Mouse (Mus musculus) forebrain, postnatal 0 days (tissue): ENCODE data around the gene Swap70. TPM values are rescaled to one million over a fixed set of nuclear protein-coding genes. Genes with fewer than 3 reads are reported as not detected.

Experiments used
- ATAC-seq: fragments of 200-750 bp; cut with Nextera tagmentation; 2 replicates; pipeline ENCODE4 v1.8.0; 2017; ENCODE audit warnings: mild to moderate bottlenecking, moderate library complexity
- DNase-seq: peaks from one replicate; pipeline ENCODE4 v3.0.0-alpha.2; 2015
- H3K27ac ChIP-seq: fragments of 300-500 bp; sonication (generic); 2 replicates; pipeline ENCODE4 v1.5.1; 2014; ENCODE audit warnings: low read depth, mild to moderate bottlenecking, antibody characterized with exemption, low read length, moderate library complexity, mixed read lengths
- H3K27me3 ChIP-seq: fragments of 300-500 bp; sonication (generic); 2 replicates; pipeline ENCODE4 v1.6.1; 2014; ENCODE audit warnings: mild to moderate bottlenecking, low read length, mixed read lengths; ENCODE audit not compliant: insufficient read depth
- H3K36me3 ChIP-seq: fragments of 300-500 bp; sonication (generic); 2 replicates; pipeline ENCODE4 v1.6.1; 2014; ENCODE audit warnings: mild to moderate bottlenecking, moderate library complexity; ENCODE audit not compliant: insufficient read depth
- H3K4me1 ChIP-seq: fragments of 300-500 bp; sonication (generic); 2 replicates; pipeline ENCODE4 v1.6.1; 2014; ENCODE audit warnings: antibody characterized with exemption; ENCODE audit not compliant: insufficient read depth
- H3K4me2 ChIP-seq: fragments of 300-500 bp; sonication (generic); 2 replicates; pipeline ENCODE4 v1.6.1; 2014; ENCODE audit warnings: low read depth, mild to moderate bottlenecking, moderate library complexity
- H3K4me3 ChIP-seq: fragments of 300-500 bp; sonication (generic); 2 replicates; pipeline ENCODE4 v1.5.1; 2014; ENCODE audit warnings: low read depth, low read length, mixed read lengths
- H3K9ac ChIP-seq: fragments of 300-500 bp; sonication (generic); 2 replicates; pipeline ENCODE4 v1.6.1; 2014; ENCODE audit warnings: mild to moderate bottlenecking
- H3K9me3 ChIP-seq: fragments of 300-500 bp; sonication (generic); 2 replicates; pipeline ENCODE4 v1.6.1; 2016; ENCODE audit warnings: low read length
- CTCF ChIP-seq: sonication (generic); IDR thresholded peaks from 2 replicates; pipeline ENCODE4 v1.5.1; 2016; ENCODE audit warnings: antibody characterized with exemption, control low read depth, low read depth
- WGBS: fragments of 180-500 bp; shearing (Covaris S2); extraction: QIAGEN DNeasy Blood & Tissue Kit; methylation state at CpG from one replicate; pipeline ENCODE4 v1.1.7; 2014; 5-methylcytosine and 5-hydroxymethylcytosine counted together
- polyA plus RNA-seq: library from polyadenylated mRNA; unstranded; fragments of >200 nt; fragmentation: Nextera tagmentation; extraction: Ambion mirVana; gene quantifications from 2 replicates; pipeline ENCODE4 v1.2.1, GENCODE M21; 2015
- total RNA-seq: library from RNA; depleted of rRNA; stranded (reverse); fragments of >200 nt; gene quantifications from 2 replicates; pipeline ENCODE4 v1.2.3, GENCODE M21; 2014

Gene Swap70
- total and polyA plus RNA-seq, 2 experiments from 2014 or later = 7.1 to 12.2 TPM

DNA sequence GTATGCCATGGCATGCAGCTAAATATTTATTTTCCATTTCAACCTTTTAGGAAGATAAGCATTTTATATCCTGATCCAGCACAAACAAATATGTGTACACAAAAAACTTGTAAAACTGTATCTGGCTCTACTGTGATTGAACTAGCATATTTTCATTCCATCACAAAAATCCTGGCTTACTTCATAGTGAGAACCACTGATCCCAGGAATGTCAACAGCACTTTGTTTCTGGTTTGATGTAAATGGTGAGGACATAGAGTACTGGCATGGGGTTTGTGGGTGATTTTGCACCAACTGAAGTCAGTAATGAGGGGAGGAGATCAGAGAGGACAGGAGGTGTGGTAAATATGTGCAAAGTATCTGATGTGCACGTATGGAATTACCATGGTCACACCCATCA, 41.1 kb downstream of the Swap70 start:
- H3K27me3 ChIP-seq = no peaks in the 10 kb centered on the region
- 76% methylated on average over 1 of the region's 1 CpGs for WGBS
- no peaks in the 10 kb centered on the region for H3K9me3 ChIP-seq
- no peak for DNase-seq
- no peak overlapping the region for H3K4me3 ChIP-seq
- no peaks in the 10 kb centered on the region; the same call in 1 of the 2 replicates for H3K4me1 ChIP-seq
- no peak overlapping the region for H3K4me2 ChIP-seq
- no peak overlapping the region for H3K9ac ChIP-seq
- ATAC-seq = no peak
- no peaks in the 10 kb centered on the region for H3K36me3 ChIP-seq
- no peak for TF ChIP-seq CTCF
- no peak overlapping the region for H3K27ac ChIP-seq

DNA sequence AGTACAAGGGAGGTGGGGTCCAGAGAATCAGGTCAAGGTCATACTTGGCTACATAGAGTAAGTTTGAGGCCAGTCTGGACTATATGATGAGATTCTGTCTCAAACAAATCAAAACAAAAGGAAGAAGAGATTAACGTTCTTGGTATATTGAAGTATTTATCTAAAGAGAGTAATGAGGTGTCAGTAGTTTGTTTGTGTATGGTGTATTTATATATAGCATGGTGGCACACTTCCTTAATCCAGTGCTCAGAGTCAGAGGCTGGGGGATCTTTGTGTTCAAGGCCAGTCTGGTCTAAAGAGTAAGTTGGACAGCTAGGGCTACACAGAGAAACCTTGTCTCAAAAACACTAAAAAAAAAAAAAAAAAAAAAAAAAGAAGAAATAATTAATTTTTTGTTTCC, 42.0 kb downstream of the Swap70 start:
- no peak overlapping the region for H3K4me2 ChIP-seq
- H3K4me1 ChIP-seq = no peaks in the 10 kb centered on the region; the same call in 1 of the 2 replicates
- TF ChIP-seq CTCF = no peak
- no peak for ATAC-seq
- no peak overlapping the region for H3K27ac ChIP-seq
- no peak overlapping the region for H3K9ac ChIP-seq
- no peak for DNase-seq
- H3K9me3 ChIP-seq = no peaks in the 10 kb centered on the region
- no peaks in the 10 kb centered on the region for H3K27me3 ChIP-seq
- no peaks in the 10 kb centered on the region for H3K36me3 ChIP-seq
- WGBS = 76% methylated on average over 1 of the region's 1 CpGs
- H3K4me3 ChIP-seq = no peak overlapping the region

DNA sequence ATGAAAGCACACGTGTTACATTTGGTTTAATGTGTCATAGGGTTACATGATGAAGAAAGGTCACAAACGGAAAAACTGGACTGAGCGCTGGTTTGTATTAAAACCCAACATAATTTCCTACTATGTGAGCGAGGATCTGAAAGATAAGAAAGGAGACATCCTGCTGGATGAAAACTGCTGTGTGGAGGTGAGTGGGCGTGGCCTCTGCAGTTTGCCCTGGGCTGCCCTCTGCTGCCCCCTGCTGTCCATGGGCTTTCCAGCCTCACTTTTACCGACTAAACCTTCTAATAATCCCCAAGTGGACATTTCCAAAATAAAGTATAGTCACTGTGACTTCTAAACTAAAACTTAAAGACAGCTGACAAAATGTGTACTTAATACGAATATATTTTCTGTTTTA, 44.3 kb downstream of the Swap70 start:
- Histone ChIP-seq H3K9ac (no peak overlapping the region), H3K4me2 (no peak overlapping the region), H3K27ac (no peak overlapping the region), H3K4me3 (no peak overlapping the region), H3K4me1 (no peaks in the 10 kb centered on the region), H3K9me3 (no peaks in the 10 kb centered on the region), H3K27me3 (no peaks in the 10 kb centered on the region), H3K36me3 (no peaks in the 10 kb centered on the region)
- TF ChIP-seq CTCF = peak; percentile 73
- ATAC-seq (no peak), DNase-seq (peak; percentile 39)
- WGBS = 36% methylated on average over 7 of the region's 7 CpGs

DNA sequence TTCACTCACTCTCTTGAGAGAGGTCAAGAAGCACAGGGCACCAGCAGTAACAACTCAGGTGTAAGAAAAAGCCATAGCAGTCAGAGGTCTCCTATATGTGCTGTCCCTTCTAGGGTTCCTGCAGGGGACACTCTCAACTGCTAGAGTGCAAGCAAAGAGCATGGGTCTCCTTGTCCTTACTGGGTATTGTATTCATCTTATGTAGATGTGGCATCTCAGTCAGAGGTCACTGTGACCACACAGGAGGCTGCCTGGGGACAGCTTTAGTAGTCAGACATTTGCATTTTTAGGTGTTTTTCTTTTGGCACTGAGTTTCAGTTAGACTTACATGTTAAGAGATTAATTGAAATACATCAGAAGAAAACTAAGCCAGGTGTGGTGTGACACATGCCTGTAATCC, 45.5 kb downstream of the Swap70 start:
- H3K4me1 ChIP-seq = no peaks in the 10 kb centered on the region
- H3K9ac ChIP-seq = no peak overlapping the region
- H3K27ac ChIP-seq = no peak overlapping the region
- ATAC-seq = no peak
- H3K27me3 ChIP-seq = no peaks in the 10 kb centered on the region
- H3K36me3 ChIP-seq = no peaks in the 10 kb centered on the region
- no peak overlapping the region for H3K4me2 ChIP-seq
- no peak for DNase-seq
- H3K4me3 ChIP-seq = no peak overlapping the region
- no peaks in the 10 kb centered on the region for H3K9me3 ChIP-seq
- TF ChIP-seq CTCF = no peak

DNA sequence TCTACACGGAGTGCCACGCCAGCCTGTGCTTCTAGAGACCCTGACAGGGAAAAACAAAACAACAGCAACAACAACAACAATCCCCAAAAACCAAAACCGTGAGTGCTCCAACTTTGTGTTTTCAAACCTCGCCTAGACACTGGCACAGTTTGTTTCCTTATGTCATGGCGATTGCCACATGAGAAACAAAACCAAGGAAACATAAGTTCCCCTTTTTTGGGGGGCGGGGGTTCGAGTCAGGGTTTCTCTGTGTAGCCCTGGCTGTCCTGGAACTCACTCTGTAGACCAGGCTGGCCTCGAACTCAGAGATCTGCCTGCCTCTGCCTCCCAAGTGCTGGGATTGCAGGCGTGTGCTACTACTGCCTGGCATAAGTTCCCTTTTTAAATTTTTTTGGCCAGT, 46.5 kb downstream of the Swap70 start:
- WGBS = 93% methylated on average over 9 of the region's 9 CpGs

DNA sequence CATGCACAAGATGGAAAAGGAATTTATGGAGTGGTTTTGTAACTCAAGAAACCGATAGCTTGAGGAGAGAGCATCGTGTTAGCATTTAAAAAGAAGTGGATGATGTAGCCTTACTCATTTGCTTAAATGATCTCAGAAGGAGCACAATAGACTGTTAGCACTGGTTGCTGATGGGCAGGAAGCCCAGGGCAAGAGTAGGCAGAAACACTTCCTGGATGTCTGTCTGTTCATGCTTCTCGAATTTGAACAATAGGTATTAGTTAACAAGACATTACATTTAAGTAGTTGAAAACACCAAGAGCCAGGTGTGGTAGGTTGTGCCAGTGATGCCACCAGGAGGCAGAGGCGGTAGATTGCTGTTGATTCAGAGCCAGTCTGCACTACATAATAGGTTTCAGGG, 47.0 kb downstream of the Swap70 start:
- Histone ChIP-seq H3K27me3 (no peaks in the 10 kb centered on the region), H3K4me1 (no peaks in the 10 kb centered on the region), H3K27ac (no peak overlapping the region), H3K9me3 (no peaks in the 10 kb centered on the region), H3K4me3 (no peak overlapping the region), H3K4me2 (no peak overlapping the region), H3K9ac (no peak overlapping the region), H3K36me3 (no peaks in the 10 kb centered on the region)
- WGBS = 36% methylated on average over 4 of the region's 4 CpGs
- ATAC-seq (no peak), DNase-seq (no peak)
- TF ChIP-seq CTCF = no peak

More for the DNA sequence above, 46.5 kb downstream of the Swap70 start:
- ATAC-seq (no peak), DNase-seq (no peak)
- Histone ChIP-seq H3K36me3 (no peaks in the 10 kb centered on the region), H3K9ac (no peak overlapping the region), H3K4me3 (no peak overlapping the region), H3K9me3 (no peaks in the 10 kb centered on the region), H3K27ac (no peak overlapping the region), H3K4me1 (no peaks in the 10 kb centered on the region), H3K27me3 (no peaks in the 10 kb centered on the region), H3K4me2 (no peak overlapping the region)
- no peak for TF ChIP-seq CTCF

DNA sequence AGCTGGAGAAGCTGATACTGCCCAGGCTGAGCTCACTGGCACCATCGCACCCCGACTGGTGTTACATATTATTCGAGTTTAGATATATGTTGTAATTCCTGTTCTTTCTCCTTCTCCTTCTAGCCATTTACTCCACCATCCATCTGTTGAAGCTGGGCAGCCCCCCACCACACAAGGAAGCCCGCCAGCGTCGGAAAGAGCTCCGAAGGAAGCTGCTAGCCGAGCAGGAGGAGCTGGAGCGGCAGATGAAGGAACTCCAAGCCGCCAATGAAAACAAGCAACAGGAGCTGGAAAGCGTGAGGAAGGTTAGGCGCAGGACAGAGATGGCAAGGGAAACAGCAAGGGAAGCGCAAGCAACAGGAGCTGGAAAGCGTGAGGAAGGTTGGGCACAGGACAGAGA, 48.3 kb downstream of the Swap70 start:
- no peak overlapping the region for H3K4me3 ChIP-seq
- TF ChIP-seq CTCF = no peak
- H3K27ac ChIP-seq = no peak overlapping the region
- H3K4me1 ChIP-seq = no peaks in the 10 kb centered on the region
- no peak overlapping the region for H3K9ac ChIP-seq
- peak; percentile 25; the same call in 1 of the 2 replicates for ATAC-seq
- H3K9me3 ChIP-seq = no peaks in the 10 kb centered on the region
- H3K27me3 ChIP-seq = no peaks in the 10 kb centered on the region
- H3K4me2 ChIP-seq = no peak overlapping the region
- WGBS = 80% methylated on average over 14 of the region's 14 CpGs
- DNase-seq = peak; percentile 42
- H3K36me3 ChIP-seq = no peaks in the 10 kb centered on the region

DNA sequence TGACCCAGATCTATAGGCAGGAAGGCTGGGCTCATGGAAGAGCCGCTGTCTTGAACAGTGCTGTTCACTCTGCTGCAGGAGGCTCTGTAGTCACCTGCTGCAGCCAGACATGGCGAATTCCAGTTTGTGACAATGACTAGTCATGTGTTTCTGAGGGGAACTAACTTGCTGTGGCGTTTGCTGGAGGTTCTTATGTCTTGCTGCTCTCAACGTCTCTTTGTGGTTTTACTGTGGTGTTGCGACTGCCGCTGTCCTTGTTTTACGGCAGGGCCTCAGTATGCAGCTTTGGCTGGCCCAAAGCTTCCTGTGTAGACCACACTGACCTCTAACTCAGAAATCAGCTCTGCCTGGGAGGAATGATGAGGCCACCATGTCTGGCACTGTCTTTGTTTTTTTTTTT, 48.9 kb downstream of the Swap70 start:
- DNase-seq (no peak), ATAC-seq (no peak)
- H3K4me3 ChIP-seq = no peak overlapping the region
- no peaks in the 10 kb centered on the region for H3K36me3 ChIP-seq
- H3K27me3 ChIP-seq = no peaks in the 10 kb centered on the region
- no peak overlapping the region for H3K27ac ChIP-seq
- H3K4me1 ChIP-seq = no peaks in the 10 kb centered on the region
- 90% methylated on average over 7 of the region's 7 CpGs for WGBS
- H3K9me3 ChIP-seq = no peaks in the 10 kb centered on the region
- TF ChIP-seq CTCF = no peak
- no peak overlapping the region for H3K4me2 ChIP-seq
- H3K9ac ChIP-seq = no peak overlapping the region
